Mouse (Mus musculus) cerebellum, adult 2 months (tissue): ENCODE data around the gene Use1.
"Not testable (repeated sequence)": the region's sequence is repeated elsewhere in the genome, so short reads cannot be mapped to it uniquely, and the experiment has no call there.

Source experiments
- CTCF ChIP-seq: fragments of 200-500 bp; IDR thresholded peaks from 2 replicates; pipeline ENCODE4 v1.5.1; 2011; ENCODE audit warnings: low read depth, mild to moderate bottlenecking, control low read depth, low read length, moderate library complexity, borderline replicate concordance; ENCODE audit not compliant: insufficient read depth
- POLR2A ChIP-seq: fragments of 200-500 bp; IDR thresholded peaks from 2 replicates; pipeline ENCODE4 v1.6.1; 2011; ENCODE audit warnings: low read length, control low read depth, borderline replicate concordance; ENCODE audit not compliant: insufficient read depth

- TF ChIP-seq POLR2A, CTCF: not testable (repeated sequence)
Observed at GRCm38 (mm10) chr8:71337834-71338233, 28.8 kb upstream of the Use1 start.
